ENCODE assay signal across 9 mouse cellular contexts in the genomic region with DNA sequence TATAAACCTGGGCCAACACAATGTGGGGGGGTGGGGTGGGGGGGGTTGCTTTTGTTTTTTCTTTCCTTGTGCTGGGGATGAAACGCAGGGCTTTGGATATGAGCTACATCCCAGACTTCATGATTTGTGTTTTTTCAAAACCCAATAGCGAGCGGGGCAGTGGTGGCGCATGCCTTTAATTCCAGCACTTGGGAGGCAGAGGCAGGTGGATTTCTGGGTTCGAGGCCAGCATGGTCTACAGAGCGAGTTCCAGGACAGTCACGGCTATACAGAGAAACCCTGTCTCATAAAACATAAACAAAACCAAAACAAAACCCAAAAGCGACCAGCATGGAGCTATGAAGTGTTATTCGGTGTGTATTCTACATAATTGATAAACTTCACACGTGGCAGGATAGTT. TPM values are rescaled to one million over a fixed set of nuclear protein-coding genes. Genes with fewer than 3 reads are reported as not detected.
A peak's percentile ranks its signal among the peaks of the same experiment; 100 is the strongest.
DNase-seq lines count a peak whose midpoint lies in the region; ATAC-seq and TF ChIP-seq lines count a peak whose summit lies in the region.
"Had no signal": no experiment of that assay in that cellular context is flagged by ENCODE, and none has a peak within 500 bp of the region (broad histone marks: within the 10 kb centered on the region; RNA-seq: fewer than 3 reads in every experiment).

No protein-coding gene starts in this region.

- no peak for ATAC-seq in erythroblast, adult 5-6 weeks (replicated peaks; ENCODE audit: low FRiP score, poor library complexity, severe bottlenecking)
- ATAC-seq in lung, embryonic 16.5 days (ENCODE audit: low read depth), result no peak
- no peak for ATAC-seq in intestine, postnatal 0 days
- no peak for ATAC-seq in stomach, postnatal 0 days (ENCODE audit: low FRiP score, low TSS enrichment)

- peak overlapping the region; percentile 72; the same call in 1 of the 2 replicates for H3K4me2 ChIP-seq in lung, embryonic 16.5 days (ENCODE audit: low read depth, low read length)
- peak overlapping the region; percentile 90 for H3K4me2 ChIP-seq in intestine, postnatal 0 days (replicated peaks; ENCODE audit: low read depth)
- H3K4me2 ChIP-seq in stomach, postnatal 0 days (replicated peaks; ENCODE audit: low read depth), result peak overlapping the region; percentile 91; the same call in 1 of the 2 replicates

- peak overlapping the region; percentile 91 for H3K4me3 ChIP-seq in erythroblast, embryonic 14.5 days (replicated peaks)
- H3K4me3 ChIP-seq in lung, embryonic 16.5 days (ENCODE audit: low read length), result peak overlapping the region; percentile 72
- peak overlapping the region; percentile 78; the same call in 1 of the 2 replicates for H3K4me3 ChIP-seq in intestine, postnatal 0 days (ENCODE audit: low read depth, low read length)
- H3K4me3 ChIP-seq in stomach, postnatal 0 days (ENCODE audit: low read depth, low read length), result peak overlapping the region; percentile 80

- WGBS in lung, embryonic 16.5 days, result 72% methylated on average over 10 of the region's 10 CpGs
- 69% methylated on average over 10 of the region's 10 CpGs for WGBS in intestine, postnatal 0 days
- WGBS in stomach, postnatal 0 days, result 69% methylated on average over 10 of the region's 10 CpGs

- DNase-seq in lung, postnatal 14 days, result no peak
- DNase-seq in stomach, postnatal 0 days (ENCODE audit: low spot score), result no peak
- no peak for DNase-seq in layer of hippocampus, adult 18-20 months (ENCODE audit: low spot score in 2 of 2)
- DNase-seq in adrenal gland, adult 18-20 months (ENCODE audit: low spot score in 2 of 2), result no peak
- DNase-seq: retina, postnatal 1 day had no signal

- no peak for TF ChIP-seq EP300 in stomach, postnatal 0 days (optimal IDR thresholded peaks at IDR 0.05)

- H3K27ac ChIP-seq in lung, embryonic 16.5 days (ENCODE audit: low read length), result peak overlapping the region; percentile 89
- H3K27ac ChIP-seq in intestine, postnatal 0 days (ENCODE audit: low read depth, low read length), result no peak overlapping the region
- no peak overlapping the region for H3K27ac ChIP-seq in stomach, postnatal 0 days (replicated peaks)

- H3K27me3 ChIP-seq in erythroblast, embryonic 14.5 days (ENCODE audit: control insufficient read depth), result no peaks in the 10 kb centered on the region
- no peaks in the 10 kb centered on the region for H3K27me3 ChIP-seq in lung, embryonic 16.5 days (ENCODE audit: control insufficient read depth, insufficient read depth, low read depth, low read length)
- no peaks in the 10 kb centered on the region for H3K27me3 ChIP-seq in intestine, postnatal 0 days (replicated peaks; ENCODE audit: control insufficient read depth, insufficient read depth, low read length)
- H3K27me3 ChIP-seq in stomach, postnatal 0 days (ENCODE audit: control insufficient read depth, insufficient read depth, low read length), result no peaks in the 10 kb centered on the region

- peaks cover 8% of the 10 kb centered on the region for H3K36me3 ChIP-seq in erythroblast, embryonic 14.5 days (ENCODE audit: control insufficient read depth)
- no peaks in the 10 kb centered on the region for H3K36me3 ChIP-seq in lung, embryonic 16.5 days (ENCODE audit: control insufficient read depth, insufficient read depth, low read length)
- H3K36me3 ChIP-seq in intestine, postnatal 0 days (ENCODE audit: control insufficient read depth, insufficient read depth), result no peaks in the 10 kb centered on the region
- no peaks in the 10 kb centered on the region for H3K36me3 ChIP-seq in stomach, postnatal 0 days (ENCODE audit: control insufficient read depth, insufficient read depth, low read length)

- H3K9me3 ChIP-seq in erythroblast, embryonic 14.5 days (ENCODE audit: control insufficient read depth, low read length), result no peaks in the 10 kb centered on the region
- H3K9me3 ChIP-seq in lung, embryonic 16.5 days (ENCODE audit: control insufficient read depth, low read length), result no peaks in the 10 kb centered on the region
- no peaks in the 10 kb centered on the region for H3K9me3 ChIP-seq in intestine, postnatal 0 days (ENCODE audit: control insufficient read depth)
- H3K9me3 ChIP-seq in stomach, postnatal 0 days (ENCODE audit: control insufficient read depth, low read length), result no peaks in the 10 kb centered on the region

- peaks cover 41% of the 10 kb centered on the region for H3K4me1 ChIP-seq in erythroblast, embryonic 14.5 days (ENCODE audit: control insufficient read depth)
- peaks cover 11% of the 10 kb centered on the region; the same call in 1 of the 2 replicates for H3K4me1 ChIP-seq in lung, embryonic 16.5 days (replicated peaks; ENCODE audit: control insufficient read depth, insufficient read depth, low read length)
- H3K4me1 ChIP-seq in intestine, postnatal 0 days (replicated peaks; ENCODE audit: control insufficient read depth, insufficient read depth, low read length), result no peaks in the 10 kb centered on the region
- H3K4me1 ChIP-seq in stomach, postnatal 0 days (replicated peaks; ENCODE audit: control insufficient read depth, insufficient read depth), result no peaks in the 10 kb centered on the region

- TF ChIP-seq CTCF in intestine, postnatal 0 days (IDR thresholded peaks at IDR 0.05; ENCODE audit: low read depth), result no peak
- TF ChIP-seq CTCF in stomach, postnatal 0 days (IDR thresholded peaks at IDR 0.05; ENCODE audit: low read depth), result no peak

- no peak overlapping the region for H3K9ac ChIP-seq in lung, embryonic 16.5 days (ENCODE audit: low read length)
- no peak overlapping the region for H3K9ac ChIP-seq in intestine, postnatal 0 days (ENCODE audit: low read depth, low read length)
- no peak overlapping the region for H3K9ac ChIP-seq in stomach, postnatal 0 days (ENCODE audit: low read length)

RNA-seq across cellular contexts. Expression of gene Pdk1, which starts 0.9 kb away (rescaled TPM):
- 0.52 and 1.2 TPM in 2 replicates for polyA plus RNA-seq in erythroblast, embryonic 14.5 days (2012)
- total RNA-seq in erythroblast, adult 5-6 weeks (2015; ENCODE audit: low replicate concordance), result 3.8 and 8.1 TPM in 2 replicates
- total RNA-seq in erythroblast, adult 5-6 weeks (2017; ENCODE audit: low replicate concordance), result 6.4 and 8.1 TPM in 2 replicates
- 54.0 and 57.1 TPM in 2 replicates for polyA plus RNA-seq in lung, embryonic 16.5 days (2015; fragmentation: Nextera tagmentation; extraction: Ambion mirVana)
- 14.3 and 16.4 TPM in 2 replicates for polyA plus RNA-seq in intestine, postnatal 0 days (2015; fragmentation: Nextera tagmentation; extraction: Ambion mirVana)
- polyA plus RNA-seq in stomach, postnatal 0 days (2015; fragmentation: Nextera tagmentation; extraction: Ambion mirVana), result 35.4 and 37.4 TPM in 2 replicates
- total RNA-seq in layer of hippocampus, adult 18-20 months (2021), result 10 to 100 TPM; 36.9 to 41.9 TPM
- total RNA-seq in adrenal gland, adult 18-20 months (2021), result 10 to 100 TPM; 44.2 to 59.8 TPM
